Mouse (Mus musculus): ENCODE results near the gene Cnmd. TPM values are rescaled to one million over a fixed set of nuclear protein-coding genes. Genes with fewer than 3 reads are reported as not detected.

Gene Cnmd
- total and polyA plus RNA-seq, 3 experiments = not detected

- no peak for DNase-seq (ENCODE audit: extremely low read depth)
- Histone ChIP-seq H3K4me3 (replicated peaks in 1 of 3; ENCODE audit: low read depth in 2 of 3, low read length in 2 of 3, poor library complexity in 1 of 3) (no peak overlapping the region), H3K27me3 (replicated peaks) (no peaks in the 10 kb centered on the region), H3K4me2 (ENCODE audit: insufficient read depth, low read depth, poor library complexity, severe bottlenecking) (no peak overlapping the region), H3K27ac (ENCODE audit: insufficient read depth, low read depth) (no peak overlapping the region), H3K4me1 (ENCODE audit: control insufficient read depth in 1 of 2, insufficient read depth in 2 of 2) (no peaks in the 10 kb centered on the region), H3K79me2 (replicated peaks; ENCODE audit: control insufficient read depth, extremely low read depth, insufficient read depth, poor library complexity, severe bottlenecking) (no peaks in the 10 kb centered on the region), H3K9me3 (replicated peaks; ENCODE audit: low read length) (no peaks in the 10 kb centered on the region), H3K36me3 (replicated peaks in 1 of 2; ENCODE audit: control insufficient read depth in 1 of 2, insufficient read depth in 1 of 2, low read length in 1 of 2) (peaks cover 23 to 50% of the 10 kb centered on the region in 2 experiments), H3K9ac (ENCODE audit: insufficient read depth, low read depth) (no peak overlapping the region)
- in situ Hi-C loops (cut with MboI; ENCODE audit: low pct_ligation_motif_present, low pct_unique_long_range_greater_than_20kb, low sequenced_read_pairs) (no loop called here), dilution Hi-C loops (cut with MboI; ENCODE audit: extremely low pct_ligation_motif_present, extremely low pct_unique_long_range_greater_than_20kb, low sequenced_read_pairs) (no loop called here)
- TF ChIP-seq E2F4 (IDR thresholded peaks at IDR 0.05; ENCODE audit: insufficient replicate concordance, low read depth, low read length) = no peak
Measured at GRCm38 (mm10) chr14:79632330-79632729, 29.6 kb downstream of the Cnmd start.

- Histone ChIP-seq H3K36me3 (replicated peaks in 1 of 2; ENCODE audit: control insufficient read depth in 1 of 2, insufficient read depth in 1 of 2, low read length in 1 of 2) (peaks cover 36 to 72% of the 10 kb centered on the region in 2 experiments), H3K9me3 (replicated peaks; ENCODE audit: low read length) (no peaks in the 10 kb centered on the region), H3K9ac (ENCODE audit: insufficient read depth, low read depth) (no peak overlapping the region), H3K4me3 (replicated peaks in 1 of 3; ENCODE audit: low read depth in 2 of 3, low read length in 2 of 3, poor library complexity in 1 of 3) (no peak overlapping the region), H3K4me2 (ENCODE audit: insufficient read depth, low read depth, poor library complexity, severe bottlenecking) (no peak overlapping the region), H3K4me1 (ENCODE audit: control insufficient read depth in 1 of 2, insufficient read depth in 2 of 2) (peaks cover 4 to 28% of the 10 kb centered on the region in 2 experiments; a peak in 3 of 4 replicates), H3K27ac (ENCODE audit: insufficient read depth, low read depth) (no peak overlapping the region), H3K27me3 (replicated peaks) (no peaks in the 10 kb centered on the region), H3K79me2 (replicated peaks; ENCODE audit: control insufficient read depth, extremely low read depth, insufficient read depth, poor library complexity, severe bottlenecking) (peaks cover 2% of the 10 kb centered on the region; the same call in 1 of the 2 replicates)
- in situ Hi-C loops (cut with MboI; ENCODE audit: low pct_ligation_motif_present, low pct_unique_long_range_greater_than_20kb, low sequenced_read_pairs) = loop anchor here (25.0 kb wide), 2 partner anchors 266 to 591 kb away; no protein-coding TSS in a partner anchor
- TF ChIP-seq ETS1 (conservative IDR thresholded peaks at IDR 0.05; ENCODE audit: low read depth, low read length) = no peak
- no peak for TF ChIP-seq PAX5 (IDR thresholded peaks at IDR 0.05; ENCODE audit: low read length)
- TF ChIP-seq HCFC1 (IDR thresholded peaks at IDR 0.05; ENCODE audit: low read depth, low read length) = no peak
- TF ChIP-seq KAT2A (IDR thresholded peaks at IDR 0.05; ENCODE audit: insufficient replicate concordance, low read length) = no peak
- no peak for TF ChIP-seq IRF4 (IDR thresholded peaks at IDR 0.05; ENCODE audit: low read depth, low read length)
- TF ChIP-seq SMC3 (IDR thresholded peaks at IDR 0.05; ENCODE audit: low read depth, low read length) = no peak
- TF ChIP-seq TCF12 (IDR thresholded peaks at IDR 0.05; ENCODE audit: low read depth, low read length) = no peak
- TF ChIP-seq ZKSCAN1 (IDR thresholded peaks at IDR 0.05; ENCODE audit: borderline replicate concordance, low read depth, low read length) = no peak
- no peak for TF ChIP-seq ZMIZ1 (IDR thresholded peaks at IDR 0.05; ENCODE audit: low read depth, low read length)
- no peak for TF ChIP-seq UBTF (IDR thresholded peaks at IDR 0.05; ENCODE audit: low read depth, low read length)
- TF ChIP-seq EP300 (IDR thresholded peaks at IDR 0.05; ENCODE audit: low read length) = no peak
- no peak for TF ChIP-seq JUN (IDR thresholded peaks at IDR 0.05; ENCODE audit: insufficient read depth, low read depth, low read length)
- TF ChIP-seq E2F4 (IDR thresholded peaks at IDR 0.05; ENCODE audit: insufficient replicate concordance, low read depth, low read length) = no peak
- TF ChIP-seq CHD1 (IDR thresholded peaks at IDR 0.05; ENCODE audit: low read depth, low read length) = no peak
- TF ChIP-seq USF2 (conservative IDR thresholded peaks at IDR 0.05; ENCODE audit: low read depth, low read length) = no peak
- dilution Hi-C loops (cut with MboI; ENCODE audit: extremely low pct_ligation_motif_present, extremely low pct_unique_long_range_greater_than_20kb, low sequenced_read_pairs) = no loop called here
- DNase-seq (ENCODE audit: extremely low read depth) = no peak
Measured at GRCm38 (mm10) chr14:79621143-79621542, 40.8 kb downstream of the Cnmd start.
